Mouse (Mus musculus): Measurements from ENCODE around the gene Ppp1r16b.
A peak's percentile ranks its signal among the peaks of the same experiment; 100 is the strongest.

The Ppp1r16b gene

GRCm38 (mm10) chr2:158669199-158670195 is 4.3 kb downstream of the Ppp1r16b start:
- no peak for DNase-seq

DNA sequence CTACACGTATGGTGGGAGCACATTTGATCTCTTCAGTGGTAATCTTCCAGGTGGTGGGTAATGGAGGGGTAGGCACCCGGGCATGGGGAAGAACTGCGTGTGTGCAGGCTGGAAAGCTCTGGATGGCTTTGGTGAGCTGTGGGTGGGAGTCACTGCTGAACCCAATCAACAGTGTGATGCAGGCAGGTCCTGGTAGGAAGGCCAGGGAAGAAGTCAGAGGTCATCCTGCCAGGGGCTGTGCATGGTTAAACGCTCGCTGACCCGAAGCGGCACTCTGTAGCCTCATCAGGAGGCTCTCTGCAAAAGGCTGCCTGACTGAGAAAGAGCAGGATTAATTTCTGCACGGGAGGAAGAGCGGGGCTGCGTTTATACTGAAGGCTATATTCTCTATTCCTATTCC is 5.4 kb downstream of the Ppp1r16b start:
- DNase-seq = no peak

- DNase-seq = no peak
These were observed 7.6 kb downstream of the Ppp1r16b start for GRCm38 (mm10) chr2:158672829-158673228.

DNA sequence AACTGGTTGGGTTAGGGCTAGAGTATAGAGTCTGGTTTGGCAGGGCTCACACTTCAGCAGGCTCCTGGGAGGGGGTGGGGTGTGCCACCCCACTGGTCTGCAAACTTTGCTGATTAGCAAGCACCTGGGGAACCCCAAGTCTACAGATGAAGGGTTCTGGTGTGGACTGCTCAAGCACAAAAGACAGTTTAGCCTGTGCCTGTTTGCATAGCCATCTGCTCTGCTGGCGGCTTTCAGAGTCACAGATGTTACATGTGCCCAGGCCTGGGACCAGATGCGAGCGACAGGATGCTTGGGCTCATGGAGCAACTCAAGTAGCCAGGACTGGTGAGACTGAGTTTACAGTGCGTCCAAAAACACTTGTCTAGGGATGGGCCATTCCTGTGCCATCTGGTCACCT is 8.3 kb downstream of the Ppp1r16b start:
- no peak for DNase-seq

GRCm38 (mm10) chr2:158674131-158674530 is 8.9 kb downstream of the Ppp1r16b start:
- DNase-seq = no peak

DNA sequence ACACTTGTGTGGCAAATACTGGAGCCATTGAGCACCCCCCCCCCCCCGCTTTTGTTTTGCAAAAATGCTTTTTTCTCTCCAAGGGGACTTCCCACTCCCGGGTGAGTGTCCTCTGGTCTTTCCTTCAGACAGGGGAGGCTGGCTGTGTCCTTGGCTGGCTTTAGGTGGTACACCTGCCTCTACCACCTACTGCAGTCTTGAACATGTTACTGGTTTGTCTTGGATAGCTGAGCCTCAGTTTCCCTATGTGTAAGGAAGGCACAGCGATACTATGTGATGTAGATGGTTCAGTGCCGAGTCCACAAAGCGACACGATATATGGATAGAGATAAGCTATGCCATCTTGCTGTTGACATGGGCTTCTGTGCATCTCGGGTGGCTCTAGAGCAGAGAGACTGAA is 9.6 kb downstream of the Ppp1r16b start:
- DNase-seq = no peak

DNA sequence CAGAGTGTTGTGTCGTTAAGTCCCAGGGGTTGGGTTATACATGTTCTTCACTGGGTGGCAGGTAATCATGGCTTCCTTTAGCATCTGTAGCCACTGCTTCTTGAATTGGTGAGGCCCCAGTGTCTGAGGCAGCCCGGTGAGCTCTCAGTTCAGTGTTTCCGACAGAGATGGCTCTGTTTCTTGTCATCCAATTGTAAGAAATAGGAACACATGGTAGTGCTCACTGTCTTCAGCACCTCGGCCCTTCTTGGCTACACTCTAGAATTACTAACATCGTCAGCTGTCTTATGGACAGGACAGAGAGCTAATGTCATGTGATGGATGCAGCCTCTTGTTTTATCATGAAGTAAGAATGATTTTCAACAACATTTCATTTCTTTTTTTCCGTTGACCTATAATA is 10.0 kb downstream of the Ppp1r16b start:
- DNase-seq = no peak

GRCm38 (mm10) chr2:158675907-158676533 is 10.8 kb downstream of the Ppp1r16b start:
- DNase-seq = no peak

- DNase-seq = no peak
These were observed 12.7 kb downstream of the Ppp1r16b start for GRCm38 (mm10) chr2:158677946-158678345.

GRCm38 (mm10) chr2:158679091-158679490 is 13.9 kb downstream of the Ppp1r16b start:
- DNase-seq = no peak

- DNase-seq = no peak
These were observed 15.2 kb downstream of the Ppp1r16b start for GRCm38 (mm10) chr2:158680357-158680889.

DNA sequence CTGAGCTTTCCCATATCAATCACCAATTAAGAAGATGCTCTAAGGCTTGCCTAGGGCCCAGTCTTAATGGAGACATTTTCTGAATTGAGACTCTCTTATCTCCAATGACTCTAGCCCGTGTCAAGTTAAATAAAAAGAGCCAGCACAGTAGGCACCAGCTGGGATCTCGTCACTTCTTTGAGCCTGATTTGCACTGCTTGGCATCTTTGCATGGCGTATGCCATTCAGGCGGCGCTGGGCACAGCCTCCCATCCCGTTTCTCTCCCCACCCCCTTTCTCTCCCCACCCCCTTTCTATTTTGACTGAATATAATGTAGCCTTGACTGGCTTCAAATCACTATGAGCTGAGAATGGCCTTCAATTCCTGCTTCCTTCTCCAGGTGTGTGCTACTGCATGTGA is 16.5 kb downstream of the Ppp1r16b start:
- DNase-seq = no peak

DNA sequence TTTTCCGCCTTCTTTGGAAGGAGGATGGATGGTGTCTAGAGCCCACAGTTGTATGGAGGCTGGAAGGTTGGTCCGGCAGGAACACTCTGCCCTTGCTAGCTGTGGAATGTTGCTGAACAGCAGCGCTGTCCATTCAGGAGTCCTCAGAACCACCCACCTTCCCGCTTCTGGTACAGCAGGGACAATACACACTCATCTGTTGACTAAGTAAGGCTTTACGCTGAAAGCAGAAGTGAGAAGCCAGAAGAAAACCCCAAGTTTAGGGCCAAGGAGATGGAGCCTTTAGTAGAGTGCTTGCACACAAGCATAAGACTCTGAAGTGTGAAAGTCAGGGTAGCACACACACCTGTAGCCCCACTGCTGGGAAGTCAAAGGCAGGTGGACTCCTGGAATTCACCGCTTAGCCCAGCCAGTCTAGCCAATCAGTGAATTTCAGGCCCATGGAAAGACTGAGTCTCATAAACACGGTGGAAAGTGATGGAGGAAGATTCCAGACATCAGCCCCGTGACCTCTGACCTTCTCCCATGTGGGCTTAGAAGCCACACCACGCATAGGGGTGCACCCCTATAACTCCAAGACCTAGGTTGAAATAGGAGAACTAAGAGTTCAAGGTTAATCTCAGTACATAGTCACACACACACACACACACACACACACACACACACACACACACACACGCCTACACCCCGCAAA is 17.3 kb downstream of the Ppp1r16b start:
- DNase-seq = no peak

GRCm38 (mm10) chr2:158683038-158683413 is 17.8 kb downstream of the Ppp1r16b start:
- no peak for DNase-seq

DNA sequence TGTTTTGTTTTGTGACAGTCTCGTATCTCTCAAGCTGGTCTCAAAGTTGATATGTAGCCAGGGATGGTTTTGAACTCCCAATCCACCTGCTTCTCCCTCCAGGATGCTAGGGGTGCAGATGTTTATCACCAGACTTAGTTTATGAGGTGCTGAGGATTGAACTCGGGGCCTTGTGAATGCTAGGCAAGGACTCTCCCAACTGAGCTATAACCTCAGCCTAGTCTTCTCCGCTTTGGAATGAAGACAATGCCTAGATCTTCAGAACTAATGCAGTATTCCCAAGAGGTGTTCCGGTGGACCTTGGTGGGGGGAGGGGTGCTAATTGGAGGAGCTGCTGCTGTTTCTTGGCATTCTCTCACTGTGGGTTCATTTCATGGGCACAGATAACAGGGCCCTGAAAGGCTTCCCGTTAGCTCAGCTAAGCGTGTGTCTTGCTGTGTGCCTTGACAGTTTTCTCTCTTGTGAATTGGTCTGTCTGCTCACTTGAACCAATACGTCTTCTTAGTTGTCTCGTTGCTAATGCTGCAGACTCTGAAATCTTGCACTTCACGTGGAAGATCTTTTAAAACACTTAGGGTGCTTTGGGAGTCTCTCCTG is 19.1 kb downstream of the Ppp1r16b start:
- DNase-seq = no peak

DNA sequence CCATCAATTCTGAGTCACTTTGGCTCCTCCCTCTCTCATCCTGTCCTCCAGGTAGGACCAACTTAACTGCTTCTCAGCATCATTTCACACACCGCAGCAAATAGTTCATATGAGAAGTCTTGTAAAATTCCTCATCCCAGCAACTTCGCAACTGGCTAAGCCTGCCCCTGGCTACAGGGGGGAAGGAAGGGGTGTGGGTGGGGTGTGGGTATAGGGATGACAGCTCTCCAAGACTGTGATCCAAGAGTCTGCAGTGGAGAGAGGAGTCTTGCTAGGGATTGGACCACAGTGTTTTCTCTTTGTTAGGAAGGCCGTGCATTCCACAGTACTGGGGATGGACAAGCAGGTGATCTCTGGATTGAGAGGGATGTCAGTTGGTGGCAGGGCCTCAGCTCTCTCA is 19.7 kb downstream of the Ppp1r16b start:
- DNase-seq = no peak

GRCm38 (mm10) chr2:158686394-158686793 is 21.2 kb downstream of the Ppp1r16b start:
- DNase-seq = no peak

DNA sequence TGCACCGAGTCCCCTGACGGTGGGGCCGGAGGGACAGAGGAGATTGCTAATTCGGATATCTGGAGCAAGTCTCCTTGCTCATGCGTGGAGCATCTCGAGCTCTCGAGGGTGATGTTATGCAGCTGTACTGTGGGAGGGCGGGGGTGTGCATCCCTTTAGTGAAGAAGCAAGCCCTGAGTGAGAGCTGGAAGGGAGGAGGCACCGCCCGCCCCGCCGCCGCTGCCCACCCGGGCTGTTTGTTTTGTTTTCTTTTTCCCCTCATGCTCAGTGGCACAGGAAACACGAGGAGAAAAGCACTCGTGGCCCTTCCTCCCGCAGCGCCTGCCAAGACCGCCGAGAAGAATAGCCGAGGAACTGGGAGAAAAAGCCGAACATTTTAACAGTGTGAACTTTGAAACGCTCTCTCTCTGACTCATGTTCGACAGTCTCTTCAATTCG is 22.6 kb downstream of the Ppp1r16b start:
- DNase-seq = peak; percentile 16

GRCm38 (mm10) chr2:158689060-158689459 is 23.9 kb downstream of the Ppp1r16b start:
- no peak for DNase-seq

GRCm38 (mm10) chr2:158689640-158690039 is 24.4 kb downstream of the Ppp1r16b start:
- no peak for DNase-seq

DNA sequence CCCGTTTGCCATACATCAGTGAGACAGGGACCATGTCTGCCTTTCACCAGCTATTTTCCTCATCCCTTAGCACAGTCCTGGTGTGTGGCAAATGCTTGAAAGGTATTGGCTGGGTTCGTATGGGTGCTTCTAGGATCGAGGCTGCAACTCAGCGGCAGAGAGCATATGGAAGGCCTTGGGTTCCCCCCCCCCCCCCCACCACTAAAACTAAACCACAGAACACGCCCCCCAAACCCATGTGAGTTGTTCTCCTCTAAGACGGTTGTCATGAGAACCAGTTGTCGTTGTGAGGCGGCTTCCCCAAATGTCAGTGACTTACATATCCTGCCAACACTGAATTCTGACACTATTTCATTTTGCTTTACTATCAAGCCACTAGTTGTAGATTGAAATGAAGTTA is 24.9 kb downstream of the Ppp1r16b start:
- no peak for DNase-seq

DNA sequence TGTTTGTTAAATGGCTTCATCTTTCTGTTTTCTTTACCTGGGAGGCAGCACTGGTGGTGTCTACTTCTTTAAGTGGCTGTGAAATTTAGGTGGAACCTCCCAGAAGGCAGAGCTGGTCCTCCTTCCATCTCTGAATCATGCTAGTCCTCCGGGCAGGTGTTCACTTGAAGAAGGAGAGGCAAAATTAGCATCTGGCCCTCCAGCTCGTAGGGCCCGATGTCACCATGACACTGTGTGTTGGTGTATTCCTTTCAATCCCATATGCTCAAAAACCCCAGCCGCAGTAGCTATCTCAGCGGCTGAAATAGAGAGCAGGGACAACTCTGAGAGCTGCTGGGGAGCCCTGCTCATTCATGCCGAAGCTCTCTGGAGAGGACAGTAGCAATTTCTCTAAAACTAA is 27.0 kb downstream of the Ppp1r16b start:
- DNase-seq = no peak

DNA sequence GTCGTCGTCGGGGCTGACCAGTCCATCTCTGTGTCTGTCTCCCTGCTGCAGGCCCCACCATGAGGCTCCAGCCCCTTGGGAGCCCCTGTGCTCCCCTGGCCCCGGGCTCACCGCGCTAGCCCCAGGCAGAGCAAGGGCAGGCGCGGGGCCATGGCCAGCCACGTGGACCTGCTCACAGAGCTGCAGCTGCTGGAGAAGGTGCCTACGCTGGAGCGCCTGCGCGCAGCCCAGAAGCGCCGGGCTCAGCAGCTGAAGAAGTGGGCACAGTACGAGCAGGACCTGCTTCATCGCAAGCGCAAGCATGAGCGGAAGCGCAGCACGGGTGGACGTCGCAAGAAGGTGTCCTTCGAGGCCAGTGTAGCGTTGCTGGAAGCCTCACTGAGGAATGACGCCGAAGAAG is 30.6 kb downstream of the Ppp1r16b start:
- DNase-seq = no peak
